Mouse (Mus musculus) kidney, adult 2 months (tissue): ENCODE measurements around the gene Msh3.

Experiments
- CTCF ChIP-seq: fragments of 200-500 bp; conservative IDR thresholded peaks from 2 replicates; pipeline ENCODE4 v1.5.1; 2011; ENCODE audit warnings: low read depth, mild to moderate bottlenecking, control low read depth, low read length, moderate library complexity, mixed read lengths; ENCODE audit not compliant: insufficient read depth, insufficient read length
- POLR2A ChIP-seq: fragments of 200-500 bp; IDR thresholded peaks from one replicate; pipeline ENCODE4 v1.6.1; 2011; ENCODE audit warnings: low read depth, low read length, control low read depth

GRCm38 (mm10) chr13:92241426-92241825 is 113.4 kb downstream of the Msh3 start:
- TF ChIP-seq POLR2A (no peak), CTCF (no peak)
